ENCODE assay signal across 13 mouse cellular contexts in genomic region chr8:3606593-3606992, GRCm38 (mm10). TPM values are rescaled to one million over a fixed set of nuclear protein-coding genes. Genes with fewer than 3 reads are reported as not detected.
A peak's percentile ranks its signal among the peaks of the same experiment; 100 is the strongest.
DNase-seq lines count a peak whose midpoint lies in the region; ATAC-seq and TF ChIP-seq lines count a peak whose summit lies in the region.
"Had no signal": no experiment of that assay in that cellular context is flagged by ENCODE, and none has a peak within 500 bp of the region (broad histone marks: within the 10 kb centered on the region; RNA-seq: fewer than 3 reads in every experiment).

No protein-coding gene starts in this region.

- H3K27ac ChIP-seq in forebrain, embryonic 13.5 days: no peak overlapping the region
- no peak overlapping the region for H3K27ac ChIP-seq in forebrain, postnatal 0 days (ENCODE audit: low read depth, low read length)
- H3K27ac ChIP-seq in lung, embryonic 16.5 days (ENCODE audit: low read length): no peak overlapping the region
- H3K27ac ChIP-seq: neural tube, embryonic 12.5 days had no signal

- H3K36me3 ChIP-seq in forebrain, embryonic 13.5 days (ENCODE audit: poor library complexity, severe bottlenecking): peaks cover 98% of the 10 kb centered on the region
- peaks cover 95% of the 10 kb centered on the region for H3K36me3 ChIP-seq in forebrain, postnatal 0 days (ENCODE audit: insufficient read depth)
- H3K36me3 ChIP-seq in lung, embryonic 16.5 days (ENCODE audit: control insufficient read depth, insufficient read depth, low read length): peaks cover 19% of the 10 kb centered on the region

- H3K4me1 ChIP-seq in forebrain, embryonic 13.5 days: no peaks in the 10 kb centered on the region
- no peaks in the 10 kb centered on the region for H3K4me1 ChIP-seq in forebrain, postnatal 0 days (ENCODE audit: insufficient read depth)
- peaks cover 4% of the 10 kb centered on the region; the same call in 1 of the 2 replicates for H3K4me1 ChIP-seq in lung, embryonic 16.5 days (replicated peaks; ENCODE audit: control insufficient read depth, insufficient read depth, low read length)
- H3K4me1 ChIP-seq: neural tube, embryonic 12.5 days had no signal

- no peak for TF ChIP-seq CTCF in forebrain, postnatal 0 days (IDR thresholded peaks at IDR 0.05; ENCODE audit: low read depth)

- H3K9ac ChIP-seq in forebrain, embryonic 13.5 days: no peak overlapping the region
- H3K9ac ChIP-seq in forebrain, postnatal 0 days: no peak overlapping the region
- H3K9ac ChIP-seq in lung, embryonic 16.5 days (ENCODE audit: low read length): no peak overlapping the region
- H3K9ac ChIP-seq: neural tube, embryonic 12.5 days had no signal

- no peak overlapping the region for H3K4me2 ChIP-seq in forebrain, embryonic 13.5 days
- no peak overlapping the region for H3K4me2 ChIP-seq in forebrain, postnatal 0 days (ENCODE audit: low read depth)
- no peak overlapping the region for H3K4me2 ChIP-seq in lung, embryonic 16.5 days (ENCODE audit: low read depth, low read length)
- H3K4me2 ChIP-seq: neural tube, embryonic 12.5 days had no signal

- no peak for DNase-seq in forebrain, postnatal 0 days
- DNase-seq in lung, adult 18-20 months: no peak
- DNase-seq in adrenal gland, postnatal 14 days: peak; percentile 60
- DNase-seq in kidney, postnatal 4 days: peak; percentile 51 to 61
- DNase-seq in left cerebral cortex, adult 8-10 months (ENCODE audit: low spot score in 2 of 2): no peak
- DNase-seq in gastrocnemius, adult 18-20 months (ENCODE audit: low spot score): no peak
- DNase-seq: cerebellum, adult 8-10 months had no signal

- no peaks in the 10 kb centered on the region for H3K27me3 ChIP-seq in forebrain, embryonic 13.5 days
- H3K27me3 ChIP-seq in forebrain, postnatal 0 days (ENCODE audit: insufficient read depth, low read length): no peaks in the 10 kb centered on the region
- no peaks in the 10 kb centered on the region for H3K27me3 ChIP-seq in lung, embryonic 16.5 days (ENCODE audit: control insufficient read depth, insufficient read depth, low read depth, low read length)
- H3K27me3 ChIP-seq: neural tube, embryonic 12.5 days had no signal

- no peak overlapping the region for H3K4me3 ChIP-seq in forebrain, embryonic 13.5 days
- no peak overlapping the region for H3K4me3 ChIP-seq in forebrain, postnatal 0 days (ENCODE audit: low read depth, low read length)
- H3K4me3 ChIP-seq in lung, embryonic 16.5 days (ENCODE audit: low read length): no peak overlapping the region
- H3K4me3 ChIP-seq: erythroblast, embryonic 14.5 days; megakaryocyte, embryonic 14.5 days; neural tube, embryonic 12.5 days had no signal

- H3K9me3 ChIP-seq in forebrain, embryonic 13.5 days (replicated peaks): no peaks in the 10 kb centered on the region
- H3K9me3 ChIP-seq in forebrain, postnatal 0 days (ENCODE audit: low read length): no peaks in the 10 kb centered on the region
- no peaks in the 10 kb centered on the region for H3K9me3 ChIP-seq in lung, embryonic 16.5 days (ENCODE audit: control insufficient read depth, low read length)
- H3K9me3 ChIP-seq: megakaryocyte, embryonic 14.5 days; neural tube, embryonic 12.5 days had no signal

- 0 out of 2 replicates have a peak, but pooled peaks have one; percentile 17 for ATAC-seq in forebrain, embryonic 13.5 days
- ATAC-seq in forebrain, postnatal 0 days: no peak
- peak; percentile 56; the same call in 1 of the 2 replicates for ATAC-seq in lung, embryonic 16.5 days (ENCODE audit: low read depth)
- ATAC-seq: CD4-positive, CD25-positive, alpha-beta regulatory T cell, adult 4 months had no signal

- 84% methylated on average over 16 of the region's 16 CpGs for WGBS in forebrain, embryonic 13.5 days
- 82% methylated on average over 16 of the region's 16 CpGs for WGBS in forebrain, postnatal 0 days
- 57% methylated on average over 16 of the region's 16 CpGs for WGBS in lung, embryonic 16.5 days

RNA-seq across cellular contexts. Expression of gene Xab2, which starts 14.5 kb away (rescaled TPM):
- polyA plus RNA-seq in forebrain, embryonic 13.5 days (2015; fragmentation: Nextera tagmentation; extraction: Ambion mirVana): 64.0 and 72.5 TPM in 2 replicates
- 38.7 and 48.4 TPM in 2 replicates for total RNA-seq in forebrain, postnatal 0 days (2014; rRNA removed)
- 34.6 and 37.3 TPM in 2 replicates for polyA plus RNA-seq in forebrain, postnatal 0 days (2015; fragmentation: Nextera tagmentation; extraction: Ambion mirVana)
- polyA plus RNA-seq in lung, embryonic 16.5 days (2015; fragmentation: Nextera tagmentation; extraction: Ambion mirVana): 56.1 and 56.3 TPM in 2 replicates
- total RNA-seq in adrenal gland, postnatal 14 days (2021): 31.5 and 38.2 TPM in 2 replicates
- 10 to 100 TPM; 38.1 to 41.5 (median 40.5) TPM for total RNA-seq in left cerebral cortex, adult 8-10 months (2022)
- 10 to 100 TPM; 10.7 to 11.2 TPM for total RNA-seq in gastrocnemius, adult 18-20 months (2021)

RNA-seq across cellular contexts. Expression of gene Pet100, which starts 14.8 kb away (rescaled TPM):
- 113 and 138 TPM in 2 replicates for polyA plus RNA-seq in forebrain, embryonic 13.5 days (2015; fragmentation: Nextera tagmentation; extraction: Ambion mirVana)
- total RNA-seq in forebrain, postnatal 0 days (2014; rRNA removed): 17.7 and 22.9 TPM in 2 replicates
- 82.4 and 121 TPM in 2 replicates for polyA plus RNA-seq in forebrain, postnatal 0 days (2015; fragmentation: Nextera tagmentation; extraction: Ambion mirVana)
- 97.8 and 111 TPM in 2 replicates for polyA plus RNA-seq in lung, embryonic 16.5 days (2015; fragmentation: Nextera tagmentation; extraction: Ambion mirVana)
- 121 TPM in 2 replicates for total RNA-seq in adrenal gland, postnatal 14 days (2021)
- total RNA-seq in left cerebral cortex, adult 8-10 months (2022): 10 to 100 TPM; 55.9 to 90.3 (median 75.7) TPM
- total RNA-seq in gastrocnemius, adult 18-20 months (2021): 10 to 100 TPM; 84.7 to 91.0 TPM

RNA-seq across cellular contexts. Expression of gene Pcp2, which starts 18.8 kb away (rescaled TPM):
- polyA plus RNA-seq in forebrain, embryonic 13.5 days (2015; fragmentation: Nextera tagmentation; extraction: Ambion mirVana): 0.17 and 0.35 TPM in 2 replicates
- total RNA-seq in forebrain, postnatal 0 days (2014; rRNA removed): not detected in 2 replicates
- polyA plus RNA-seq in forebrain, postnatal 0 days (2015; fragmentation: Nextera tagmentation; extraction: Ambion mirVana): not detected in 2 replicates
- polyA plus RNA-seq in lung, embryonic 16.5 days (2015; fragmentation: Nextera tagmentation; extraction: Ambion mirVana): 0.10 and 0.34 TPM in 2 replicates
- total RNA-seq in adrenal gland, postnatal 14 days (2021): not detected in 2 replicates
- not detected for total RNA-seq in left cerebral cortex, adult 8-10 months (2022)
- total RNA-seq in gastrocnemius, adult 18-20 months (2021): not detected
- polyA plus RNA-seq: CD4-positive, CD25-positive, alpha-beta regulatory T cell, adult 4 months; erythroblast, embryonic 14.5 days had no signal

RNA-seq across cellular contexts. Expression of gene Camsap3, which starts 19.5 kb away (rescaled TPM):
- polyA plus RNA-seq in forebrain, embryonic 13.5 days (2015; fragmentation: Nextera tagmentation; extraction: Ambion mirVana): 19.5 and 19.9 TPM in 2 replicates
- 97.8 and 103 TPM in 2 replicates for total RNA-seq in forebrain, postnatal 0 days (2014; rRNA removed)
- 36.6 and 42.4 TPM in 2 replicates for polyA plus RNA-seq in forebrain, postnatal 0 days (2015; fragmentation: Nextera tagmentation; extraction: Ambion mirVana)
- polyA plus RNA-seq in lung, embryonic 16.5 days (2015; fragmentation: Nextera tagmentation; extraction: Ambion mirVana): 6.9 and 7.7 TPM in 2 replicates
- 8.8 and 10.3 TPM in 2 replicates for total RNA-seq in adrenal gland, postnatal 14 days (2021)
- total RNA-seq in left cerebral cortex, adult 8-10 months (2022): 10 to 100 TPM; 29.0 to 34.2 (median 32.6) TPM
- under 1 TPM; 0.26 to 0.41 TPM for total RNA-seq in gastrocnemius, adult 18-20 months (2021)
- polyA plus RNA-seq: CD4-positive, CD25-positive, alpha-beta regulatory T cell, adult 4 months had no signal

RNA-seq across cellular contexts. Expression of gene Stxbp2, which starts 24.2 kb away (rescaled TPM):
- polyA plus RNA-seq in forebrain, embryonic 13.5 days (2015; fragmentation: Nextera tagmentation; extraction: Ambion mirVana): 35.7 and 40.1 TPM in 2 replicates
- 33.9 and 43.8 TPM in 2 replicates for total RNA-seq in forebrain, postnatal 0 days (2014; rRNA removed)
- 35.5 and 44.7 TPM in 2 replicates for polyA plus RNA-seq in forebrain, postnatal 0 days (2015; fragmentation: Nextera tagmentation; extraction: Ambion mirVana)
- polyA plus RNA-seq in lung, embryonic 16.5 days (2015; fragmentation: Nextera tagmentation; extraction: Ambion mirVana): 91.6 and 112 TPM in 2 replicates
- 79.6 and 116 TPM in 2 replicates for total RNA-seq in adrenal gland, postnatal 14 days (2021)
- 10 to 100 TPM; 55.4 to 80.3 (median 63.3) TPM for total RNA-seq in left cerebral cortex, adult 8-10 months (2022)
- 1 to 10 TPM; 3.6 to 4.8 TPM for total RNA-seq in gastrocnemius, adult 18-20 months (2021)

Comparison
In these comparisons a context has a peak if more than half of its experiments do, and no peak if none do; other contexts are left out.
1. DNase-seq: peak in adrenal gland, postnatal 14 days (single experiment) and kidney, postnatal 4 days (2 of 2); none in forebrain, postnatal 0 days (single experiment), lung, adult 18-20 months (0 of 2), left cerebral cortex, adult 8-10 months (0 of 2) and gastrocnemius, adult 18-20 months (single experiment).